Mouse (Mus musculus) intestine, embryonic 16.5 days (tissue): ENCODE measurements around the gene Rgs10. TPM values are rescaled to one million over a fixed set of nuclear protein-coding genes. Genes with fewer than 3 reads are reported as not detected.
"Not testable (repeated sequence)": the region's sequence is repeated elsewhere in the genome, so short reads cannot be mapped to it uniquely, and the experiment has no call there.

Experiments used
- ATAC-seq: fragments of 200-750 bp; cut with Nextera tagmentation; 2 replicates; pipeline ENCODE4 v1.8.0; 2017; ENCODE audit warnings: moderate TSS enrichment, moderate library complexity
- H3K27ac ChIP-seq: fragments of 300-500 bp; sonication (generic); 2 replicates; pipeline ENCODE4 v1.5.1; 2014; ENCODE audit warnings: mild to moderate bottlenecking, low read length
- H3K27me3 ChIP-seq: fragments of 300-500 bp; sonication (generic); replicated peaks from 2 replicates; pipeline ENCODE4 v1.6.1; 2014; ENCODE audit warnings: low read length, control low read depth, mixed read lengths; ENCODE audit not compliant: control insufficient read depth, insufficient read depth
- H3K36me3 ChIP-seq: fragments of 300-500 bp; sonication (generic); 2 replicates; pipeline ENCODE4 v1.6.1; 2014; ENCODE audit warnings: low read length, control low read depth; ENCODE audit not compliant: control insufficient read depth, insufficient read depth
- H3K4me1 ChIP-seq: fragments of 300-500 bp; sonication (generic); 2 replicates; pipeline ENCODE4 v1.6.1; 2014; ENCODE audit warnings: low read length, control low read depth, mixed read lengths; ENCODE audit not compliant: control insufficient read depth, insufficient read depth
- H3K4me2 ChIP-seq: fragments of 300-500 bp; sonication (generic); 2 replicates; pipeline ENCODE4 v1.6.1; 2014; ENCODE audit warnings: low read depth, low read length, control low read depth
- H3K4me3 ChIP-seq: fragments of 300-500 bp; sonication (generic); 2 replicates; pipeline ENCODE4 v1.5.1; 2014; ENCODE audit warnings: mild to moderate bottlenecking, low read length
- H3K9ac ChIP-seq: fragments of 300-500 bp; sonication (generic); 2 replicates; pipeline ENCODE4 v1.6.1; 2014; ENCODE audit warnings: low read depth, low read length
- H3K9me3 ChIP-seq: fragments of 300-500 bp; sonication (generic); 2 replicates; pipeline ENCODE4 v1.6.1; 2016; ENCODE audit warnings: low read length, control low read depth; ENCODE audit not compliant: control insufficient read depth
- WGBS: fragments of 180-500 bp; shearing (Covaris S2); extraction: QIAGEN DNeasy Blood & Tissue Kit; methylation state at CpG from one replicate; pipeline ENCODE4 v1.1.7; 2014; 5-methylcytosine and 5-hydroxymethylcytosine counted together
- polyA plus RNA-seq: library from polyadenylated mRNA; unstranded; fragments of >200 nt; fragmentation: Nextera tagmentation; extraction: Ambion mirVana; gene quantifications from 2 replicates; pipeline ENCODE4 v1.2.1, GENCODE M21; 2015

The Rgs10 gene
- polyA plus RNA-seq, 1 experiment from 2014 or later: 28.1 TPM

DNA sequence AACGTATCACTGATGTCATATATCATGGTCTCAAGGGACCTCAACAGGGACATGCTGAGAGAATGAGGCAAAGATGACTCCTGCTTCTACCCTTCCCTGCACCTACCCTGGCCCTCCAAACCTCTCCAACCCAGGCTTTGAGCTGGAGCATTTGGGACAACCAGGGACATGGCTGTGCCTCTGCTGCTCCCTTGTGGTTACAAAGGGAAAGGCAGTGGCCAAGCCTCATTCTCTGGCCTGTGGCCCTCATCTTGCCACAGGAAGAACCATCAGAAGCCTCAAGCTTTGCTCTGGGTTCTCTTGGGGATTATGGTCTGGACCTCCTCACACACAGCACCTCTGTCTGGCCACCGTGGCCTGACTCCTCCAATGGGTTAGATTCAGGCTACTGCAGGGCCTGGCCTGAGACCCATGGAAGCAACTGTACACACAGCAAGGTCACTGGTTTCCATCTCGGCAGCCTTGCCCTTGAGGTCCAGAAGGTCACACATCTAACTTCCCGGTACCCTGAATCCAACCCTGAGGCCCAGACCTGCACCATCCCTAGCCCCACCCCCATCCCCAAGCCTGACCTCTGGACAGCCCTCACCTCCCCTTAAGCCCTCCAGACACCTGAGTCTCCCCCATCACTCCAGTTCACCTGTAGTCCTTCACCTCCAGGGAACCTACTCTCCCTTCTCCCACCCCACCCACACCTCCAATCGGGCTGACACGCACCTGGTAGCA is 73.5 kb downstream of the Rgs10 start:
- H3K4me1 ChIP-seq: 0 out of 2 replicates have a peak, but pooled peaks cover 5% of the 10 kb centered on the region
- WGBS: 61% methylated on average over 6 of the region's 6 CpGs
- H3K27ac ChIP-seq: no peak overlapping the region
- H3K9me3 ChIP-seq: no peaks in the 10 kb centered on the region
- 0 out of 2 replicates have a peak, but pooled peaks cover 2% of the 10 kb centered on the region for H3K27me3 ChIP-seq
- peak; percentile 57 for ATAC-seq
- peak overlapping the region; percentile 1; the same call in 1 of the 2 replicates for H3K9ac ChIP-seq
- no peak overlapping the region for H3K4me2 ChIP-seq
- H3K36me3 ChIP-seq: no peaks in the 10 kb centered on the region
- no peak overlapping the region for H3K4me3 ChIP-seq

DNA sequence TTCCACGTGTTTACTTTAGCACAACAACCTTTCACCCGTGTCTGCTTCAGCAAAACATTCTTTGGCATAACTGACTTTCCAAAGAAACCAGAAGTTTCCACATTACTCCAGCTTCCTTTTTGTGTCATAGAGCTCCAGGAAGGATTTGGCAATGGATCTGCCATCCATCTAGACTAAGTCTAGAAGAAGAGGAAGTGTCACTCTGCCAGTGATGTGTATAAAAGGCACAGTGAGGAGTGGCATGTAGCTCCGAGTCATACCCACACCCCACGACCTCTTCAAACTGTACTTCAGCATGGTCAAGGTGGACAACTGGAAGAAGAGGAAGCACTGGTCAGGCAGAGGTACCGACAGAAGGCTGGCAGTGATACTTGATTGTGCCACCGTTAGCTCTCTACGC is 74.1 kb downstream of the Rgs10 start:
- 82% methylated on average over 7 of the region's 7 CpGs for WGBS
- Histone ChIP-seq H3K27me3 (0 out of 2 replicates have a peak, but pooled peaks cover 2% of the 10 kb centered on the region), H3K4me3 (no peak overlapping the region), H3K4me1 (no peaks in the 10 kb centered on the region), H3K4me2 (no peak overlapping the region), H3K36me3 (no peaks in the 10 kb centered on the region), H3K9ac (no peak overlapping the region), H3K27ac (no peak overlapping the region), H3K9me3 (no peaks in the 10 kb centered on the region)
- no peak for ATAC-seq

DNA sequence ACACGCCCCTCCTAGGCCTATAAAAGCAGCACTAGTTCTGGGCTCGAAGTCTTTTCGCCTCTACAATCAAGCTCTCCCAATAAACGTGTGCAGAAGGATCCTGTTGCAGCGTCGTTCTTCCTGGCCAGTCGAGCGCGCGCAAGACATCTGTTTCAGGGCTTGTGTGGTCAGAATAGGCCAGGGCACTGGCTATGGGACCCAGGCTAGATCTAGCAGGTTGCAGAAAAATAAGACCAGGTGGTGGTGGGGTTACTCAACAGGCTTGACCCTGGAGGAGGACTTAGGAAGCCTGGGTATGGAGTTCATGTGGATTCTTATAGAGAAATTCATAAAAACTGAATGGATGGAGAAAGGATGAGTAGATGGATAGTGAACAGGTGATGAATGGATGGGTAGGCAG is 75.9 kb downstream of the Rgs10 start:
- not testable (repeated sequence) for H3K36me3 ChIP-seq, H3K9me3 ChIP-seq, ATAC-seq, H3K4me3 ChIP-seq, H3K9ac ChIP-seq, H3K27me3 ChIP-seq, H3K27ac ChIP-seq, H3K4me1 ChIP-seq, H3K4me2 ChIP-seq
- WGBS: 96% methylated on average over 7 of the region's 10 CpGs

DNA sequence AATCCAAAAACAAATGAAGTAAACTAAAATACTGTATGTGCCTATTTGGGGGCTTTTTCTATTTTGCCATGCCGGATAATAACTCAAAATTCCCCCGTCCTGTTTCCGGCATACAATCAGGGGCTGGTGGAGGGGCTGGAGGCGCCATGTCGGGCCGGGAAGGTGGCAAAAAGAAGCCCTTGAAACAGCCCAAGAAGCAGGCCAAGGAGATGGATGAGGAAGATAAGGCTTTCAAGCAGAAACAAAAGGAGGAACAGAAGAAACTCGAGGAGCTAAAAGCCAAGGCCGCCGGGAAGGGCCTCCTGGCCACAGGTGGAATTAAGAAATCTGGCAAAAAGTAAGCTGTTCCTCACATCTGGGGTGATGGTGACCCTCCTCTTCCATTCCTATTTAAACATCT is 78.2 kb downstream of the Rgs10 start:
- not testable (repeated sequence) for H3K9ac ChIP-seq, H3K36me3 ChIP-seq, H3K4me1 ChIP-seq, H3K9me3 ChIP-seq, H3K27me3 ChIP-seq, H3K27ac ChIP-seq, ATAC-seq, H3K4me2 ChIP-seq, H3K4me3 ChIP-seq
- WGBS: 74% methylated on average over 8 of the region's 9 CpGs

DNA sequence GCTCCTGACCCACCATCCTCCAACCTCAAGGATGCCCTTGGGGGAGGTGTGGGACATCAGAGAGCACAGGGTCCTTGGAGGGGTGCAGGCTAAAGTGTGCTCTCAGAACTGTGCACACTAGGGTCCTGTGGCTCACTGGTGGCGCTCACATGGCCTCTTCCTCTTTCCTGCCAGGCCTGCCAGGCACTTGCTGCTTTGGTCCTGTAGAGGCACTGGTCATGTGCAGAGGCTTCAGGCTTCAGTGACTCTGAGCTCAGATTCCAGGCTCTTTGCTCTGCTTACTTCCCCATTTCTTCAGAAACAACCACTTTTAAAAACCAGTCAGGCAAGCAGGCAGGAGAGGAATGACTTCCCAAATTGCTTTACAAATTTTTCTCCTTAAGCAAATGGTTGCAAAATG is 85.7 kb downstream of the Rgs10 start:
- no peak overlapping the region for H3K27ac ChIP-seq
- WGBS: 87% methylated on average over 1 of the region's 1 CpGs
- no peaks in the 10 kb centered on the region for H3K4me1 ChIP-seq
- H3K27me3 ChIP-seq: no peaks in the 10 kb centered on the region
- no peak overlapping the region for H3K4me3 ChIP-seq
- H3K36me3 ChIP-seq: no peaks in the 10 kb centered on the region
- no peak overlapping the region for H3K9ac ChIP-seq
- no peak for ATAC-seq
- H3K4me2 ChIP-seq: no peak overlapping the region
- H3K9me3 ChIP-seq: no peaks in the 10 kb centered on the region

DNA sequence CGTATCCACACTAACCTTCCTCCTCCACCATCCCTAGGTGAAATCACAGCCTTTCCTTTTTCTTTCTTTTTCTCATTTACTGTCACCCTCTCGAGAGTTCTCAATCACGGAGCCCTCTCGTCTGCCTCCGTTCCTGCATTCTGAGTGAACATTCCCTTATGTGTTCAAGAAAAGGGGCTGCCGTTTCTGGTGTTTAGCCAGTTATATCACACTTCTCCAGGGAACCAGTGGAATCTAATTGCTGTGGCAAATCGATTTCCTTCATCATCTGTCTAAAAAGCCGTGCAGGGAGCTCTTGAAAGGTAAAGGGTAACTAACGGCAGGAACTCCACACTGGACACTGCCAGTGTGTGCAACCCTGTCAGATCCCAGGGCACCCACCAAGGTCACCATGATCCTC is 87.6 kb downstream of the Rgs10 start:
- no peaks in the 10 kb centered on the region for H3K36me3 ChIP-seq
- no peak for ATAC-seq
- 46% methylated on average over 9 of the region's 9 CpGs for WGBS
- no peak overlapping the region for H3K4me2 ChIP-seq
- H3K27me3 ChIP-seq: no peaks in the 10 kb centered on the region
- no peaks in the 10 kb centered on the region for H3K9me3 ChIP-seq
- H3K9ac ChIP-seq: no peak overlapping the region
- no peaks in the 10 kb centered on the region for H3K4me1 ChIP-seq
- no peak overlapping the region for H3K4me3 ChIP-seq
- no peak overlapping the region for H3K27ac ChIP-seq

DNA sequence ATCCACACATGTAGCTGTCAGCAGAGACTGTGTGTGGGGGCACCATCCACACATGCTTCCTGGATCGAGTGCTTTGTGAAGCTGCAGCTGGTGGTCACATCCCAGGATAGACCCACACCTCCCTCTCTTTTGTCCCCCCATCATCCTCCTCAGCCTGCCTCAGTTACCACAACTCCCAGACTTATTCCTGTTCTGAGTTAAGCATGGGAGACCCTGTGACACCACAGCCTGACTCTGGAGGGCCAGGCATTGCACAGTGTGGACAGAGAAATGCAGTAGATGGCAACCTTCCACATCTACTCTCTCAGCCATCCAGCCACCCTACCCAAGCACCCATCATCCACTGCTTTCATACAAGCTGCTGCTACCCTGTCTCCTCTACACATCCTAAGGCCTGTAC is 93.6 kb downstream of the Rgs10 start:
- ATAC-seq: no peak
- Histone ChIP-seq H3K36me3 (no peaks in the 10 kb centered on the region), H3K4me3 (no peak overlapping the region), H3K9ac (no peak overlapping the region), H3K27me3 (no peaks in the 10 kb centered on the region), H3K4me1 (peaks cover 10% of the 10 kb centered on the region; the same call in 1 of the 2 replicates), H3K27ac (no peak overlapping the region), H3K4me2 (no peak overlapping the region), H3K9me3 (no peaks in the 10 kb centered on the region)
- 75% methylated on average over 1 of the region's 1 CpGs for WGBS

Other genes with a start within 250 kb of the Rgs10 start
- gene Cox6a2, start 212.4 kb downstream of the Rgs10 start, polyA plus RNA-seq: 0.77 and 0.95 TPM in 2 replicates
- 15.4 and 17.8 TPM in 2 replicates for gene Armc5, start 181.4 kb downstream of the Rgs10 start, polyA plus RNA-seq
- gene 9130023H24Rik, start 180.7 kb downstream of the Rgs10 start, polyA plus RNA-seq: 5.7 and 6.5 TPM in 2 replicates
- 167 and 175 TPM in 2 replicates for gene Tgfb1i1, start 171.9 kb downstream of the Rgs10 start, polyA plus RNA-seq
- gene Slc5a2, start 153.1 kb downstream of the Rgs10 start, polyA plus RNA-seq: not detected in 2 replicates
- 49.6 and 53.4 TPM in 2 replicates for gene BC017158, start 120.6 kb downstream of the Rgs10 start, polyA plus RNA-seq
- gene Tial1, start 43.0 kb upstream of the Rgs10 start, polyA plus RNA-seq: 15.9 and 19.0 TPM in 2 replicates
- gene Bag3, start 104.9 kb upstream of the Rgs10 start, polyA plus RNA-seq: 11.3 and 11.8 TPM in 2 replicates
- 12.0 and 12.6 TPM in 2 replicates for gene Inpp5f, start 192.6 kb upstream of the Rgs10 start, polyA plus RNA-seq